Mouse (Mus musculus) skeletal muscle tissue, postnatal 0 days (tissue): ENCODE data around the gene Cfh. TPM values are rescaled to one million over a fixed set of nuclear protein-coding genes. Genes with fewer than 3 reads are reported as not detected.

ENCODE experiments used
- polyA plus RNA-seq: library from polyadenylated mRNA; unstranded; fragments of >200 nt; fragmentation: Nextera tagmentation; extraction: Ambion mirVana; gene quantifications from 2 replicates; pipeline ENCODE4 v1.2.1, GENCODE M21; 2015

The Cfh gene
- 4.6 and 5.2 TPM in 2 replicates for polyA plus RNA-seq

DNA sequence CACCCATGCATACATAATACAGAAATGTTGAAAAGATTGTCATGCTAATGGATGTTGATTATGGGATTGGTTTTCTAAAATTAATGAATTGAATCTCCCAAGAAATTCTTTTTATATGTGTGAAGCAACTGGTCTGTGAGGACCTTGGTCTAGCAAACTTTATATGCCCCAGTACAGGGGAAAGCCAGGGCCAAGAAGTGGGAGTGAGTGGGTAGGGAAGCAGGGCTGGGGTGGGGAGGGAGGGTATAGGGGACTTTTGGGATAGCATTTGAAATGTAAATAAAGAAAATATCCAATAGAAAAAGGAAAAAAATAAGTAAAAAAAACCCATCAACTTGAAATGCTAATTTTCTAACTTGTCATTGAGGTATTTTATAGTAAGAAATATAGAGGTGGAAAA lies at the start of gene Cfh:
Gene Cfh (minus strand): TSS at position 101 of the 400 bp plus-strand sequence.

Other genes starting within 250 kb of the Cfh start
- gene Kcnt2, start 62.4 kb upstream of the Cfh start, polyA plus RNA-seq = 0.45 and 0.46 TPM in 2 replicates